Mouse (Mus musculus) erythroblast, embryonic 14.5 days (primary cell): Measurements from ENCODE around the gene Traf1. TPM values are rescaled to one million over a fixed set of nuclear protein-coding genes. Genes with fewer than 3 reads are reported as not detected.

ENCODE experiments used
- H3K27me3 ChIP-seq: 2 replicates; pipeline ENCODE4 v1.6.1; 2012; ENCODE audit warnings: inconsistent platforms; ENCODE audit not compliant: control insufficient read depth
- H3K36me3 ChIP-seq: 2 replicates; pipeline ENCODE4 v1.6.1; 2012; ENCODE audit warnings: mild to moderate bottlenecking, inconsistent platforms; ENCODE audit not compliant: control insufficient read depth
- H3K4me1 ChIP-seq: 2 replicates; pipeline ENCODE4 v1.6.1; 2012; ENCODE audit warnings: inconsistent platforms; ENCODE audit not compliant: control insufficient read depth
- H3K4me3 ChIP-seq: replicated peaks from 2 replicates; pipeline ENCODE3; 2012; ENCODE audit warnings: moderate library complexity, mild to moderate bottlenecking, inconsistent platforms
- H3K9me3 ChIP-seq: 2 replicates; pipeline ENCODE4 v1.6.1; 2012; ENCODE audit warnings: low read length, inconsistent platforms, mixed read lengths; ENCODE audit not compliant: control insufficient read depth
- GATA1 ChIP-seq: IDR thresholded peaks from 2 replicates; pipeline ENCODE4 v1.6.1; 2012; ENCODE audit warnings: low read length, inconsistent platforms, mixed read lengths
- TAL1 ChIP-seq: IDR thresholded peaks from 3 replicates; pipeline ENCODE4 v1.6.1; 2012; ENCODE audit warnings: low read length, inconsistent platforms, mixed read lengths
- polyA plus RNA-seq: library from polyadenylated mRNA; stranded (reverse); fragments of >175 nt; gene quantifications from 2 replicates; pipeline ENCODE4 v1.2.3, GENCODE M21; 2012

Gene Traf1
- polyA plus RNA-seq, 1 experiment: not detected

- Histone ChIP-seq H3K27me3 (no peaks in the 10 kb centered on the region), H3K4me3 (no peak overlapping the region), H3K9me3 (peaks cover 3% of the 10 kb centered on the region; the same call in 1 of the 2 replicates), H3K4me1 (no peaks in the 10 kb centered on the region), H3K36me3 (no peaks in the 10 kb centered on the region)
- TF ChIP-seq GATA1: no peak
- no peak for TF ChIP-seq TAL1
Measured at GRCm38 (mm10) chr2:34971080-34971888, 9.7 kb upstream of the Traf1 start.

DNA sequence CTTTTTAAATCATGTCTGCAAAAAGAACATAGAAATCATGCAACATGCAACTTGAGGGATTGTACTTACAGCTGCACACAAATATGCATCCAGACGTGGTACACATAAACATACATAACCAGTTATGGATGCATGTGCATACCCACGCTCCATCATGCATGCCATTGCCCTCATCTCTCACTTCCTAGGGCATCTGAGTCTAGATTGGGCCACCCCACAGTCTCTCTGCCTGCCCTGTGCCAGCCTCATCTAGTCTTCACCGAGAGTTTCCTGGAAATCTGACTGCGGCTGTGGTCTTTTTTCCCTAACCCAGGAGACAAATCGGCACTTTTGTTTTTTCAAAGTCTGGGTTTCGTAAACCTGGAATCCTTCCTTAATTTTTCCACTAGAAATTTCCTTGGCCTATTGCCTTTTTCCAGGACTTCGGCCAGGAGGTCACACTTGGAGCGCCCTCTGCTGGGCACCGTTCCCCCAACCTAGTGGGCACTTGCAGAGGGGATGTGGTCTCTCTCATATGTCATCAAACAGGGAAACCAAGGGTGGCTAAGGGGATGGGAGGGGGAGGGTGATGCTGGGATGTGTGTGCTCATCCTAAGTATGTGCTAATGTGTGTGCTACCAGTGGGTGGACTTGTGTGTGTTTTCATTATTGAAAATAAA, 8.6 kb upstream of the Traf1 start:
- Histone ChIP-seq H3K4me3 (no peak overlapping the region), H3K4me1 (peaks cover 6% of the 10 kb centered on the region), H3K36me3 (no peaks in the 10 kb centered on the region), H3K27me3 (no peaks in the 10 kb centered on the region), H3K9me3 (peaks cover 3% of the 10 kb centered on the region; the same call in 1 of the 2 replicates)
- TF ChIP-seq GATA1 (no peak), TAL1 (no peak)

- Histone ChIP-seq H3K9me3 (no peaks in the 10 kb centered on the region), H3K4me3 (no peak overlapping the region), H3K27me3 (no peaks in the 10 kb centered on the region), H3K36me3 (no peaks in the 10 kb centered on the region), H3K4me1 (peaks cover 6% of the 10 kb centered on the region)
- no peak for TF ChIP-seq TAL1
- no peak for TF ChIP-seq GATA1
Measured at GRCm38 (mm10) chr2:34969166-34969565, 7.6 kb upstream of the Traf1 start.

DNA sequence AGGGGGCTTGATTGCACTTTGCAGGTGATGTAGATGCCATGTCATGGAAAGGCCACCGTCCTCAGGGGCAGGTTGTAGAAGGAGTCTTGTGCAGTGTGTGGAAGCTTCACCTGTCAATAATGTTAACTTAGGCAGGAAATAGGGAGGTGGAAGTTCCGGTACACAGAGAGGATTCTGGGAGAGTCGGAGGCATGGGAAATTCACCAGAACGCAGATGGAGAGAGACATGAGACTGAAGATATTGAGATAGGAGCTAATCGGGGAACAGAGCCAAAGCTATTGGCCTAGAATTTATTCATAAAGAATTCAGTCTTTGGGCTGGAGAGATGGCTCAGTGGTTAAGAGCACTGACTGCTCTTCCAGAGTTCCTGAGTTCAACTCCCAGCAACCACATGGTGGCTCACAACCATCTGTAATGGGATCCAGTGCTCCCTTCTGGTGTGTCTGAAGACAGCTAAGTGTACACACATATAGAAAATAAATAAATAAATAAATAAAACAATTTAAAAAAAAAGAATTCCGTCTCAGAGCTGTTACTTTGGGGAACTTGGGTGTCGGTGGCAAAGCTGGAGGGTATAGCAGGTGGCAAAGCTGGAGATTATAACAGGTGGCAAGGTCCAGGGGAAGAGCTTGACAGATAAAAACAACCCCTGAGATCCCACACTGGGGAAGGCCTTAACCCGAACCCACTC, 4.8 kb upstream of the Traf1 start:
- TF ChIP-seq TAL1 (no peak), GATA1 (no peak)
- H3K36me3 ChIP-seq: no peaks in the 10 kb centered on the region
- H3K27me3 ChIP-seq: peaks cover 5% of the 10 kb centered on the region
- peaks cover 12% of the 10 kb centered on the region for H3K4me1 ChIP-seq
- no peak overlapping the region for H3K4me3 ChIP-seq
- H3K9me3 ChIP-seq: no peaks in the 10 kb centered on the region

- TF ChIP-seq GATA1: no peak
- TF ChIP-seq TAL1: no peak
- H3K4me3 ChIP-seq: no peak overlapping the region
- H3K36me3 ChIP-seq: no peaks in the 10 kb centered on the region
- peaks cover 12% of the 10 kb centered on the region for H3K4me1 ChIP-seq
- peaks cover 9% of the 10 kb centered on the region for H3K27me3 ChIP-seq
- no peaks in the 10 kb centered on the region for H3K9me3 ChIP-seq
Measured at GRCm38 (mm10) chr2:34965806-34966205, 4.2 kb upstream of the Traf1 start.

GRCm38 (mm10) chr2:34965293-34965692, 3.7 kb upstream of the Traf1 start:
- peaks cover 13% of the 10 kb centered on the region for H3K27me3 ChIP-seq
- no peaks in the 10 kb centered on the region for H3K36me3 ChIP-seq
- H3K4me3 ChIP-seq: no peak overlapping the region
- no peak for TF ChIP-seq TAL1
- TF ChIP-seq GATA1: no peak
- H3K9me3 ChIP-seq: no peaks in the 10 kb centered on the region
- peaks cover 12% of the 10 kb centered on the region for H3K4me1 ChIP-seq

GRCm38 (mm10) chr2:34964651-34965050, 3.1 kb upstream of the Traf1 start:
- no peaks in the 10 kb centered on the region for H3K9me3 ChIP-seq
- peaks cover 15% of the 10 kb centered on the region for H3K27me3 ChIP-seq
- H3K36me3 ChIP-seq: no peaks in the 10 kb centered on the region
- no peak overlapping the region for H3K4me3 ChIP-seq
- TF ChIP-seq TAL1 (no peak), GATA1 (no peak)
- H3K4me1 ChIP-seq: peaks cover 12% of the 10 kb centered on the region

GRCm38 (mm10) chr2:34964230-34964629, 2.7 kb upstream of the Traf1 start:
- H3K4me3 ChIP-seq: no peak overlapping the region
- no peak for TF ChIP-seq TAL1

GRCm38 (mm10) chr2:34963371-34963956, 1.9 kb upstream of the Traf1 start:
- H3K4me3 ChIP-seq: no peak overlapping the region
- no peaks in the 10 kb centered on the region for H3K9me3 ChIP-seq
- peaks cover 12% of the 10 kb centered on the region for H3K4me1 ChIP-seq
- TF ChIP-seq TAL1: no peak
- no peak for TF ChIP-seq GATA1
- peaks cover 15% of the 10 kb centered on the region for H3K27me3 ChIP-seq
- no peaks in the 10 kb centered on the region for H3K36me3 ChIP-seq

More at GRCm38 (mm10) chr2:34964230-34964629, 2.7 kb upstream of the Traf1 start:
- Histone ChIP-seq H3K27me3 (peaks cover 15% of the 10 kb centered on the region), H3K9me3 (no peaks in the 10 kb centered on the region), H3K36me3 (no peaks in the 10 kb centered on the region), H3K4me1 (peaks cover 12% of the 10 kb centered on the region)
